Mouse (Mus musculus) limb, embryonic 10.5 days (tissue): ENCODE results near the gene Cd27. TPM values are rescaled to one million over a fixed set of nuclear protein-coding genes. Genes with fewer than 3 reads are reported as not detected.

Experiments
- DNase-seq: peaks from one replicate; pipeline ENCODE4 v3.0.0-alpha.2; 2017; ENCODE audit warnings: low spot score
- H3K27ac ChIP-seq: fragments of 300-500 bp; sonication (generic); 2 replicates; pipeline ENCODE4 v1.5.1; 2016; ENCODE audit warnings: mild to moderate bottlenecking
- H3K27me3 ChIP-seq: fragments of 300-500 bp; sonication (generic); 2 replicates; pipeline ENCODE4 v1.6.1; 2016; ENCODE audit warnings: low read depth, mild to moderate bottlenecking; ENCODE audit not compliant: poor library complexity, severe bottlenecking
- H3K36me3 ChIP-seq: fragments of 300-500 bp; sonication (generic); 2 replicates; pipeline ENCODE4 v1.6.1; 2016; ENCODE audit warnings: mild to moderate bottlenecking, moderate library complexity
- H3K4me1 ChIP-seq: fragments of 300-500 bp; sonication (generic); 2 replicates; pipeline ENCODE4 v1.6.1; 2016
- H3K4me3 ChIP-seq: fragments of 300-500 bp; sonication (generic); 2 replicates; pipeline ENCODE4 v1.5.1; 2016; ENCODE audit warnings: mild to moderate bottlenecking, moderate library complexity
- H3K9me3 ChIP-seq: fragments of 300-500 bp; sonication (generic); replicated peaks from 2 replicates; pipeline ENCODE4 v1.6.1; 2016; ENCODE audit warnings: mild to moderate bottlenecking
- WGBS: fragments of 180-500 bp; shearing (Covaris S2); methylation state at CpG from one replicate; pipeline ENCODE4 v1.1.7; 2016; 5-methylcytosine and 5-hydroxymethylcytosine counted together
- polyA plus RNA-seq: library from polyadenylated mRNA; unstranded; fragments of >200 nt; fragmentation: Nextera tagmentation; extraction: Ambion mirVana; gene quantifications from 2 replicates; pipeline ENCODE4 v1.2.1, GENCODE M21; 2016

The Cd27 gene
- polyA plus RNA-seq, 1 experiment from 2014 or later = 1.6 TPM

GRCm38 (mm10) chr6:125265239-125265638, 28.4 kb upstream of the Cd27 start:
- 62% methylated on average over 10 of the region's 10 CpGs for WGBS
- no peaks in the 10 kb centered on the region for H3K36me3 ChIP-seq
- DNase-seq = no peak
- no peaks in the 10 kb centered on the region for H3K4me1 ChIP-seq
- no peak overlapping the region for H3K27ac ChIP-seq
- H3K9me3 ChIP-seq = no peaks in the 10 kb centered on the region
- H3K4me3 ChIP-seq = no peak overlapping the region
- H3K27me3 ChIP-seq = peaks cover 3% of the 10 kb centered on the region; the same call in 1 of the 2 replicates

- no peaks in the 10 kb centered on the region for H3K36me3 ChIP-seq
- no peak for DNase-seq
- H3K4me1 ChIP-seq = no peaks in the 10 kb centered on the region
- H3K9me3 ChIP-seq = no peaks in the 10 kb centered on the region
- H3K4me3 ChIP-seq = no peak overlapping the region
- 88% methylated on average over 9 of the region's 9 CpGs for WGBS
- no peak overlapping the region for H3K27ac ChIP-seq
- no peaks in the 10 kb centered on the region for H3K27me3 ChIP-seq
These were observed 27.4 kb upstream of the Cd27 start for GRCm38 (mm10) chr6:125264219-125264618.

GRCm38 (mm10) chr6:125260006-125260555, 23.3 kb upstream of the Cd27 start:
- no peak overlapping the region for H3K4me3 ChIP-seq
- DNase-seq = no peak
- no peaks in the 10 kb centered on the region for H3K36me3 ChIP-seq
- H3K4me1 ChIP-seq = 0 out of 2 replicates have a peak, but pooled peaks cover 3% of the 10 kb centered on the region
- H3K27me3 ChIP-seq = no peaks in the 10 kb centered on the region
- no peaks in the 10 kb centered on the region for H3K9me3 ChIP-seq
- WGBS = 85% methylated on average over 10 of the region's 10 CpGs
- H3K27ac ChIP-seq = no peak overlapping the region

GRCm38 (mm10) chr6:125256222-125256966, 19.6 kb upstream of the Cd27 start:
- WGBS = 81% methylated on average over 8 of the region's 8 CpGs
- no peak overlapping the region for H3K27ac ChIP-seq
- H3K4me1 ChIP-seq = 0 out of 2 replicates have a peak, but pooled peaks cover 3% of the 10 kb centered on the region
- no peaks in the 10 kb centered on the region for H3K9me3 ChIP-seq
- no peaks in the 10 kb centered on the region for H3K27me3 ChIP-seq
- no peak for DNase-seq
- no peaks in the 10 kb centered on the region for H3K36me3 ChIP-seq
- H3K4me3 ChIP-seq = no peak overlapping the region

GRCm38 (mm10) chr6:125255516-125256044, 18.8 kb upstream of the Cd27 start:
- Histone ChIP-seq H3K4me3 (no peak overlapping the region), H3K4me1 (0 out of 2 replicates have a peak, but pooled peaks cover 3% of the 10 kb centered on the region), H3K36me3 (no peaks in the 10 kb centered on the region), H3K9me3 (no peaks in the 10 kb centered on the region), H3K27me3 (no peaks in the 10 kb centered on the region), H3K27ac (no peak overlapping the region)
- WGBS = 87% methylated on average over 7 of the region's 7 CpGs
- DNase-seq = no peak

- 0 out of 2 replicates have a peak, but pooled peaks cover 3% of the 10 kb centered on the region for H3K4me1 ChIP-seq
- no peak for DNase-seq
- H3K27ac ChIP-seq = no peak overlapping the region
- no peaks in the 10 kb centered on the region for H3K27me3 ChIP-seq
- no peaks in the 10 kb centered on the region for H3K9me3 ChIP-seq
- no peak overlapping the region for H3K4me3 ChIP-seq
- 84% methylated on average over 14 of the region's 14 CpGs for WGBS
- no peaks in the 10 kb centered on the region for H3K36me3 ChIP-seq
These were observed 17.3 kb upstream of the Cd27 start for GRCm38 (mm10) chr6:125253863-125254715.

GRCm38 (mm10) chr6:125252711-125253110, 15.9 kb upstream of the Cd27 start:
- no peak for DNase-seq

GRCm38 (mm10) chr6:125252285-125252684, 15.5 kb upstream of the Cd27 start:
- H3K4me3 ChIP-seq = no peak overlapping the region

More at GRCm38 (mm10) chr6:125252711-125253110, 15.9 kb upstream of the Cd27 start:
- no peaks in the 10 kb centered on the region for H3K9me3 ChIP-seq
- H3K36me3 ChIP-seq = no peaks in the 10 kb centered on the region
- H3K4me3 ChIP-seq = no peak overlapping the region
- no peaks in the 10 kb centered on the region for H3K27me3 ChIP-seq
- 94% methylated on average over 8 of the region's 8 CpGs for WGBS
- no peak overlapping the region for H3K27ac ChIP-seq
- 0 out of 2 replicates have a peak, but pooled peaks cover 1% of the 10 kb centered on the region for H3K4me1 ChIP-seq

GRCm38 (mm10) chr6:125244551-125244950, 7.7 kb upstream of the Cd27 start:
- Histone ChIP-seq H3K27me3 (no peaks in the 10 kb centered on the region), H3K4me3 (no peak overlapping the region), H3K9me3 (no peaks in the 10 kb centered on the region), H3K27ac (no peak overlapping the region), H3K36me3 (no peaks in the 10 kb centered on the region), H3K4me1 (no peaks in the 10 kb centered on the region)
- WGBS = 23% methylated on average over 1 of the region's 1 CpGs
- no peak for DNase-seq

More at GRCm38 (mm10) chr6:125252285-125252684, 15.5 kb upstream of the Cd27 start:
- H3K27ac ChIP-seq = no peak overlapping the region
- WGBS = 90% methylated on average over 3 of the region's 3 CpGs
- H3K36me3 ChIP-seq = no peaks in the 10 kb centered on the region
- no peak for DNase-seq
- no peaks in the 10 kb centered on the region for H3K9me3 ChIP-seq
- no peaks in the 10 kb centered on the region for H3K4me1 ChIP-seq
- H3K27me3 ChIP-seq = no peaks in the 10 kb centered on the region

GRCm38 (mm10) chr6:125241566-125241965, 4.8 kb upstream of the Cd27 start:
- no peaks in the 10 kb centered on the region for H3K9me3 ChIP-seq
- no peaks in the 10 kb centered on the region; the same call in 1 of the 2 replicates for H3K4me1 ChIP-seq
- no peak overlapping the region for H3K4me3 ChIP-seq
- 93% methylated on average over 8 of the region's 8 CpGs for WGBS
- no peaks in the 10 kb centered on the region for H3K36me3 ChIP-seq
- H3K27ac ChIP-seq = no peak overlapping the region
- H3K27me3 ChIP-seq = no peaks in the 10 kb centered on the region
- DNase-seq = no peak

GRCm38 (mm10) chr6:125240617-125241016, 3.8 kb upstream of the Cd27 start:
- Histone ChIP-seq H3K27ac (no peak overlapping the region), H3K27me3 (no peaks in the 10 kb centered on the region), H3K9me3 (no peaks in the 10 kb centered on the region), H3K36me3 (no peaks in the 10 kb centered on the region), H3K4me1 (no peaks in the 10 kb centered on the region; the same call in 1 of the 2 replicates), H3K4me3 (no peak overlapping the region)
- 91% methylated on average over 5 of the region's 5 CpGs for whole genome bisulfite sequencing
- DNase-seq = no peak

GRCm38 (mm10) chr6:125239547-125239946, 2.7 kb upstream of the Cd27 start:
- Histone ChIP-seq H3K36me3 (no peaks in the 10 kb centered on the region), H3K9me3 (no peaks in the 10 kb centered on the region), H3K4me1 (peaks cover 2% of the 10 kb centered on the region; the same call in 1 of the 2 replicates), H3K27me3 (no peaks in the 10 kb centered on the region), H3K27ac (no peak overlapping the region), H3K4me3 (no peak overlapping the region)
- no peak for DNase-seq
- 90% methylated on average over 5 of the region's 5 CpGs for WGBS
